Mouse (Mus musculus): ENCODE measurements around the gene Kifc1. TPM values are rescaled to one million over a fixed set of nuclear protein-coding genes. Genes with fewer than 3 reads are reported as not detected.

The Kifc1 gene
- polyA plus RNA-seq, 1 experiment from 2014 or later = 4.9 TPM

Small RNA genes lying within 50 kb of the gene (microRNA-seq; reads per million reads assigned to microRNA genes)
- not detected for gene Gm27740

Other genes with a start within 250 kb of the Kifc1 start
- 428 and 475 TPM in 2 replicates for gene Hnrnpm, start 203.8 kb downstream of the Kifc1 start, polyA plus RNA-seq (2016; fragmentation: Nextera tagmentation; extraction: Ambion mirVana)
- gene March2, start 172.0 kb downstream of the Kifc1 start, polyA plus RNA-seq (2016; fragmentation: Nextera tagmentation; extraction: Ambion mirVana) = 44.7 and 47.1 TPM in 2 replicates
- gene Rab11b, start 130.1 kb downstream of the Kifc1 start, polyA plus RNA-seq (2016; fragmentation: Nextera tagmentation; extraction: Ambion mirVana) = 367 and 378 TPM in 2 replicates
- 44.2 and 45.6 TPM in 2 replicates for gene Angptl4, start 108.8 kb downstream of the Kifc1 start, polyA plus RNA-seq (2016; fragmentation: Nextera tagmentation; extraction: Ambion mirVana)
- gene Kank3, start 80.1 kb downstream of the Kifc1 start, polyA plus RNA-seq (2016; fragmentation: Nextera tagmentation; extraction: Ambion mirVana) = 32.4 and 35.4 TPM in 2 replicates
- gene Rps28, start 66.1 kb downstream of the Kifc1 start, polyA plus RNA-seq (2016; fragmentation: Nextera tagmentation; extraction: Ambion mirVana) = 875 and 894 TPM in 2 replicates
- 421 and 479 TPM in 2 replicates for gene Ndufa7, start 66.1 kb downstream of the Kifc1 start, polyA plus RNA-seq (2016; fragmentation: Nextera tagmentation; extraction: Ambion mirVana)
- 70.4 and 74.3 TPM in 2 replicates for gene Cd320, start 47.6 kb downstream of the Kifc1 start, polyA plus RNA-seq (2016; fragmentation: Nextera tagmentation; extraction: Ambion mirVana)
- gene Gm7029, start 16.8 kb downstream of the Kifc1 start, polyA plus RNA-seq (2016; fragmentation: Nextera tagmentation; extraction: Ambion mirVana) = not detected in 2 replicates
- 0.35 and 0.38 TPM in 2 replicates for gene Platr17, start 14.5 kb upstream of the Kifc1 start, polyA plus RNA-seq (2016; fragmentation: Nextera tagmentation; extraction: Ambion mirVana)
- gene Daxx, start 18.8 kb upstream of the Kifc1 start, polyA plus RNA-seq (2016; fragmentation: Nextera tagmentation; extraction: Ambion mirVana) = 70.1 and 72.8 TPM in 2 replicates
- gene Tapbp, start 25.2 kb upstream of the Kifc1 start, polyA plus RNA-seq (2016; fragmentation: Nextera tagmentation; extraction: Ambion mirVana) = 20.0 and 25.0 TPM in 2 replicates
- gene Zbtb22, start 25.2 kb upstream of the Kifc1 start, polyA plus RNA-seq (2016; fragmentation: Nextera tagmentation; extraction: Ambion mirVana) = 21.6 and 21.9 TPM in 2 replicates
- 60.9 and 64.8 TPM in 2 replicates for gene Rgl2, start 38.9 kb upstream of the Kifc1 start, polyA plus RNA-seq (2016; fragmentation: Nextera tagmentation; extraction: Ambion mirVana)
- 184 and 192 TPM in 2 replicates for gene Pfdn6, start 49.7 kb upstream of the Kifc1 start, polyA plus RNA-seq (2016; fragmentation: Nextera tagmentation; extraction: Ambion mirVana)
- gene Wdr46, start 50.0 kb upstream of the Kifc1 start, polyA plus RNA-seq (2016; fragmentation: Nextera tagmentation; extraction: Ambion mirVana) = 44.9 and 49.6 TPM in 2 replicates
- 5.5 and 6.3 TPM in 2 replicates for gene B3galt4, start 60.8 kb upstream of the Kifc1 start, polyA plus RNA-seq (2016; fragmentation: Nextera tagmentation; extraction: Ambion mirVana)
- 55.2 and 55.9 TPM in 2 replicates for gene Vps52, start 65.2 kb upstream of the Kifc1 start, polyA plus RNA-seq (2016; fragmentation: Nextera tagmentation; extraction: Ambion mirVana)
- 1,303 and 1,336 TPM in 2 replicates for gene Rps18, start 65.3 kb upstream of the Kifc1 start, polyA plus RNA-seq (2016; fragmentation: Nextera tagmentation; extraction: Ambion mirVana)
- gene H2-K1, start 109.7 kb upstream of the Kifc1 start, polyA plus RNA-seq (2016; fragmentation: Nextera tagmentation; extraction: Ambion mirVana) = 7.2 and 8.0 TPM in 2 replicates
- 27.2 and 29.7 TPM in 2 replicates for gene Ring1, start 134.0 kb upstream of the Kifc1 start, polyA plus RNA-seq (2016; fragmentation: Nextera tagmentation; extraction: Ambion mirVana)
- 52.2 and 59.5 TPM in 2 replicates for gene H2-Ke6, start 137.4 kb upstream of the Kifc1 start, polyA plus RNA-seq (2016; fragmentation: Nextera tagmentation; extraction: Ambion mirVana)
- 191 and 193 TPM in 2 replicates for gene Slc39a7, start 141.0 kb upstream of the Kifc1 start, polyA plus RNA-seq (2016; fragmentation: Nextera tagmentation; extraction: Ambion mirVana)
- 69.9 and 72.6 TPM in 2 replicates for gene Rxrb, start 141.2 kb upstream of the Kifc1 start, polyA plus RNA-seq (2016; fragmentation: Nextera tagmentation; extraction: Ambion mirVana)
- gene Col11a2, start 148.8 kb upstream of the Kifc1 start, polyA plus RNA-seq (2016; fragmentation: Nextera tagmentation; extraction: Ambion mirVana) = 7.2 and 14.8 TPM in 2 replicates
- 0.43 and 0.48 TPM in 2 replicates for gene H2-Oa, start 201.7 kb upstream of the Kifc1 start, polyA plus RNA-seq (2016; fragmentation: Nextera tagmentation; extraction: Ambion mirVana)
- gene H2-DMa, start 228.9 kb upstream of the Kifc1 start, polyA plus RNA-seq (2016; fragmentation: Nextera tagmentation; extraction: Ambion mirVana) = 12.3 and 16.7 TPM in 2 replicates
- gene Brd2, start 232.0 kb upstream of the Kifc1 start, polyA plus RNA-seq (2016; fragmentation: Nextera tagmentation; extraction: Ambion mirVana) = 119 and 131 TPM in 2 replicates